Mouse (Mus musculus) cerebellum, postnatal 14 days (tissue): ENCODE data around the gene Aadacl4.
"Not testable (repeated sequence)": the region's sequence is repeated elsewhere in the genome, so short reads cannot be mapped to it uniquely, and the experiment has no call there.

Experiments used
- DNase-seq, 2 experiments: peaks; one replicate each; pipeline ENCODE4 v3.0.0; 2021; ENCODE audit warnings: mixed read lengths in 2 of 2

The Aadacl4 gene

GRCm38 (mm10) chr4:144613407-144613806 lies at the start of gene Aadacl4:
Gene Aadacl4, plus strand, starts transcription at chr4:144613707.
- DNase-seq = no peak

- DNase-seq = no peak
Measured at GRCm38 (mm10) chr4:144565034-144565433, 48.5 kb upstream of the Aadacl4 start, which contains the start of gene Gm13124. Gene Gm13124, minus strand, starts transcription at chr4:144565134.

GRCm38 (mm10) chr4:144567752-144568151 lies 45.8 kb upstream of the Aadacl4 start:
- DNase-seq = no peak

- DNase-seq = not testable (repeated sequence)
Measured at GRCm38 (mm10) chr4:144586207-144586606, 27.3 kb upstream of the Aadacl4 start.

GRCm38 (mm10) chr4:144592790-144593189 lies 20.7 kb upstream of the Aadacl4 start:
- no peak for DNase-seq

- DNase-seq = no peak
Measured at GRCm38 (mm10) chr4:144614586-144614985, 1.1 kb downstream of the Aadacl4 start.

GRCm38 (mm10) chr4:144638263-144638662 lies 24.8 kb downstream of the Aadacl4 start:
- no peak for DNase-seq
